Mouse (Mus musculus): ENCODE results near the gene Gm3317.
"Not testable (repeated sequence)": the region's sequence is repeated elsewhere in the genome, so short reads cannot be mapped to it uniquely, and the experiment has no call there.

Gene Gm3317

GRCm38 (mm10) chr14:5164235-5164634, at the start of gene Gm3317:
TSS of gene Gm3317 (plus strand) at chr14:5164535.
- DNase-seq (ENCODE audit: low spot score in 2 of 2): not testable (repeated sequence)

DNA sequence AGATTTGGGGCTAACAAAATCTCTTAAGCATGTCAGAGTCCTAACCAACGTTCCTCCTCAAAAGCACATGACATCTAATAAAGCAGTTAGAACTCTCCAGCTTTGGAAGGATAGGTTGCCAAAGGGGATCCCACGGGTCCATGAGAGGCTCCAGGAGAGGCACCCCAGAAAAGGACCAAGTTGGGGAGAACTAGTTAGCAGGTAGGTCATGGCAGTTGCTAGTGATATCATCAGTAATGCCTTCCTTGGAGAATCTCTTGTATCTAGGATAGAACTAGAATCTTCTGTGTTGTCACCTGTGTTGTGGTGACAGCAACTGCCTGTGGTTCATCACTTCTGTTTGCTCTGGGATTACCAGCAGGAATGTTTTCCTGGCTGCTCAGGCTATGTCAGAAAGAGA, 33.1 kb upstream of the Gm3317 start, which contains the start of gene Gm8279:
Gene Gm8279, plus strand, starts transcription at position 301 of the 400 bp plus-strand sequence.
- not testable (repeated sequence) for DNase-seq (ENCODE audit: low spot score in 2 of 2)

DNA sequence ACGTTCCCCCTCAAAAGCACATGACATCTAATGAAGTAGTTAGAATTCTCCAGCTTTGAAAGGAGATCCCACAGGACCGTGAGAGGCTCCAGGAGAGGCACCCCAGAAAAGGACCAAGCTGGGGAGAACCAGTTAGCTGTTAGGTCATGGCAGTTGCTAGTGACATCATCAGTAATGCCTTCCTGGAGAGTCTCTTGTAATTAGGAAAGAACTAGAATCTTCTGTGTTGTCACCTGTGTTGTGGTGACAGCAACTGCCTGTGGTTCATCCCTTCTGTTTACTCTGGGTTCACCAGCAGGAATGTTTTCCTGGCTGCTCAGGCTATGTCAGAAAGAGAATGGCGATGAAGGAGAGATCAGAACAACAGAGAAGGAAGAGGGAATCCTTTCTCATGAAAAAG, 21.2 kb downstream of the Gm3317 start, which contains the start of gene Gm8271:
Gene Gm8271, plus strand, starts transcription at position 301 of the 400 bp plus-strand sequence.
- DNase-seq (ENCODE audit: low spot score in 2 of 2): not testable (repeated sequence)
